Mouse (Mus musculus) heart, adult 2 months (tissue): Measurements from ENCODE around the gene Gm10840. TPM values are rescaled to one million over a fixed set of nuclear protein-coding genes. Genes with fewer than 3 reads are reported as not detected.

Experiments
- DNase-seq, 2 experiments: peaks; one replicate each; pipeline ENCODE4 v3.0.0; 2021
- H3K27ac ChIP-seq: fragments of 200-600 bp; 2 replicates; pipeline ENCODE4 v1.8.1; 2022
- H3K27me3 ChIP-seq: fragments of 200-500 bp; 2 replicates; pipeline ENCODE4 v1.6.1; 2012; ENCODE audit warnings: mild to moderate bottlenecking, low read length, inconsistent platforms, mixed read lengths; ENCODE audit not compliant: control insufficient read depth, insufficient read depth
- H3K36me3 ChIP-seq: fragments of 200-500 bp; 2 replicates; pipeline ENCODE4 v1.6.1; 2012; ENCODE audit warnings: low read length, inconsistent platforms; ENCODE audit not compliant: control insufficient read depth, insufficient read depth
- H3K4me1 ChIP-seq: fragments of 200-500 bp; 2 replicates; pipeline ENCODE4 v1.6.1; 2011; ENCODE audit warnings: low read length; ENCODE audit not compliant: control insufficient read depth, insufficient read depth
- H3K4me3 ChIP-seq: fragments of 200-600 bp; 2 replicates; pipeline ENCODE4 v1.8.1; 2022
- H3K79me2 ChIP-seq: fragments of 200-500 bp; replicated peaks from 2 replicates; pipeline ENCODE4 v1.6.1; 2012; ENCODE audit warnings: mild to moderate bottlenecking, inconsistent platforms, low read length, moderate library complexity, mixed read lengths; ENCODE audit not compliant: control insufficient read depth, insufficient read depth
- H3K9ac ChIP-seq: fragments of 200-500 bp; 2 replicates; pipeline ENCODE4 v1.6.1; 2012; ENCODE audit warnings: low read depth, mild to moderate bottlenecking, control low read depth, inconsistent platforms, low read length, mixed read lengths
- CTCF ChIP-seq: fragments of 200-600 bp; IDR thresholded peaks from 2 replicates; pipeline ENCODE4 v1.8.1; 2022; ENCODE audit warnings: antibody characterized with exemption, mild to moderate bottlenecking, moderate library complexity
- EP300 ChIP-seq: fragments of 200-500 bp; IDR thresholded peaks from 2 replicates; pipeline ENCODE4 v1.6.1; 2011; ENCODE audit warnings: low read depth, low read length, control low read depth; ENCODE audit not compliant: insufficient read depth
- POLR2A ChIP-seq: fragments of 200-500 bp; IDR thresholded peaks from 2 replicates; pipeline ENCODE4 v1.6.1; 2011; ENCODE audit warnings: mild to moderate bottlenecking, low read depth, low read length, control low read depth; ENCODE audit not compliant: insufficient read depth
- WGBS: fragments of 180-500 bp; shearing (Covaris S2); methylation state at CpG from one replicate; pipeline ENCODE4 v1.1.7; 2018; 5-methylcytosine and 5-hydroxymethylcytosine counted together
- intact Hi-C: fragments of 180-260 bp; cut with DNase I; formaldehyde crosslinking; loops from one replicate; pipeline ENCODE4 v1.15.1; 2025
- polyA plus RNA-seq: library from polyadenylated mRNA; depleted of rRNA; stranded (reverse); fragments of >200 nt; gene quantifications from 2 replicates; pipeline ENCODE4 v1.2.3, GENCODE M21; 2012
- total RNA-seq, 2 experiments: library from RNA; stranded (reverse); gene quantifications; 2 replicates each; pipeline ENCODE4 v1.2.3; 2021

The Gm10840 gene
- total and polyA plus RNA-seq, 3 experiments, result not detected

GRCm38 (mm10) chr11:106154770-106155169, 5.9 kb upstream of the Gm10840 start:
- no peaks in the 10 kb centered on the region for H3K36me3 ChIP-seq
- H3K4me3 ChIP-seq, result no peak overlapping the region
- H3K27me3 ChIP-seq, result no peaks in the 10 kb centered on the region
- H3K79me2 ChIP-seq, result no peaks in the 10 kb centered on the region
- DNase-seq, result no peak
- WGBS, result 70% methylated on average over 2 of the region's 2 CpGs
- intact Hi-C loops, result no loop called here
- TF ChIP-seq EP300, result no peak
- no peak for TF ChIP-seq CTCF
- TF ChIP-seq POLR2A, result no peak
- H3K9ac ChIP-seq, result no peak overlapping the region
- no peak overlapping the region for H3K27ac ChIP-seq
- peaks cover 1% of the 10 kb centered on the region; the same call in 1 of the 2 replicates for H3K4me1 ChIP-seq

GRCm38 (mm10) chr11:106155761-106156160, 4.9 kb upstream of the Gm10840 start:
- no peak overlapping the region for H3K27ac ChIP-seq
- H3K27me3 ChIP-seq, result no peaks in the 10 kb centered on the region
- DNase-seq, result no peak
- intact Hi-C loops, result no loop called here
- H3K4me1 ChIP-seq, result peaks cover 1% of the 10 kb centered on the region; the same call in 1 of the 2 replicates
- 53% methylated on average over 3 of the region's 3 CpGs for WGBS
- H3K4me3 ChIP-seq, result no peak overlapping the region
- no peak overlapping the region for H3K9ac ChIP-seq
- no peaks in the 10 kb centered on the region for H3K79me2 ChIP-seq
- H3K36me3 ChIP-seq, result no peaks in the 10 kb centered on the region
- no peak for TF ChIP-seq EP300

GRCm38 (mm10) chr11:106156257-106156656, 4.4 kb upstream of the Gm10840 start:
- Histone ChIP-seq H3K36me3 (no peaks in the 10 kb centered on the region), H3K27me3 (no peaks in the 10 kb centered on the region), H3K27ac (no peak overlapping the region), H3K4me3 (no peak overlapping the region), H3K4me1 (peaks cover 1% of the 10 kb centered on the region; the same call in 1 of the 2 replicates), H3K79me2 (no peaks in the 10 kb centered on the region), H3K9ac (no peak overlapping the region)
- 78% methylated on average over 1 of the region's 1 CpGs for WGBS
- no peak for TF ChIP-seq POLR2A
- intact Hi-C loops, result no loop called here
- no peak for DNase-seq

GRCm38 (mm10) chr11:106157154-106157553, 3.5 kb upstream of the Gm10840 start:
- Histone ChIP-seq H3K4me1 (peaks cover 1% of the 10 kb centered on the region; the same call in 1 of the 2 replicates), H3K36me3 (no peaks in the 10 kb centered on the region), H3K9ac (no peak overlapping the region), H3K27me3 (no peaks in the 10 kb centered on the region), H3K27ac (no peak overlapping the region), H3K79me2 (no peaks in the 10 kb centered on the region), H3K4me3 (no peak overlapping the region)
- WGBS, result 76% methylated on average over 7 of the region's 7 CpGs
- no peak for DNase-seq
- no peak for TF ChIP-seq CTCF
- no peak for TF ChIP-seq POLR2A
- no peak for TF ChIP-seq EP300
- intact Hi-C loops, result no loop called here

- Histone ChIP-seq H3K9ac (peak overlapping the region; percentile 28), H3K36me3 (no peaks in the 10 kb centered on the region), H3K4me3 (no peak overlapping the region), H3K4me1 (peaks cover 3% of the 10 kb centered on the region), H3K27ac (no peak overlapping the region), H3K27me3 (no peaks in the 10 kb centered on the region), H3K79me2 (no peaks in the 10 kb centered on the region)
- no peak for TF ChIP-seq POLR2A
- TF ChIP-seq CTCF, result peak; percentile 58
- intact Hi-C loops, result no loop called here
- WGBS, result 49% methylated on average over 14 of the region's 14 CpGs
- DNase-seq, result no peak
Measured at GRCm38 (mm10) chr11:106158081-106158929, 2.3 kb upstream of the Gm10840 start.

- peak overlapping the region; percentile 70; the same call in 1 of the 2 replicates for H3K27ac ChIP-seq
- no peaks in the 10 kb centered on the region for H3K27me3 ChIP-seq
- peak overlapping the region; percentile 28 for H3K9ac ChIP-seq
- TF ChIP-seq CTCF (no peak), EP300 (no peak), POLR2A (no peak)
- intact Hi-C loops, result no loop called here
- H3K4me1 ChIP-seq, result peaks cover 5% of the 10 kb centered on the region
- H3K4me3 ChIP-seq, result no peak overlapping the region
- WGBS, result 50% methylated on average over 9 of the region's 9 CpGs
- no peaks in the 10 kb centered on the region for H3K79me2 ChIP-seq
- no peak for DNase-seq
- H3K36me3 ChIP-seq, result no peaks in the 10 kb centered on the region
Measured at GRCm38 (mm10) chr11:106158930-106159215, 1.8 kb upstream of the Gm10840 start.
